Comparison of ENCODE assay signal across 8 mouse cellular contexts in genomic region chr4:117887133-117887532, GRCm38 (mm10). TPM values are rescaled to one million over a fixed set of nuclear protein-coding genes. Genes with fewer than 3 reads are reported as not detected.
A peak's percentile ranks its signal among the peaks of the same experiment; 100 is the strongest.
DNase-seq lines count a peak whose midpoint lies in the region; ATAC-seq and TF ChIP-seq lines count a peak whose summit lies in the region.

Atp6v0b (minus strand) TSS chr4:117887333.

- H3K4me2 ChIP-seq in embryonic facial prominence, embryonic 13.5 days, result peak within 1 kb of the TSS; percentile 92
- peak within 1 kb of the TSS; percentile 90 for H3K4me2 ChIP-seq in limb, embryonic 12.5 days
- peak within 1 kb of the TSS; percentile 82 for H3K4me2 ChIP-seq in midbrain, embryonic 15.5 days

- ATAC-seq in embryonic facial prominence, embryonic 13.5 days (ENCODE audit: insufficient number of reproducible peaks, insufficient read depth, low FRiP score, low TSS enrichment, low read depth), result peak; percentile 83
- ATAC-seq in limb, embryonic 12.5 days (ENCODE audit: insufficient number of reproducible peaks, insufficient read depth, low FRiP score, low TSS enrichment, low read depth), result peak; percentile 82
- ATAC-seq in midbrain, embryonic 15.5 days (replicated peaks), result peak; percentile 85

- peak; percentile 68 for TF ChIP-seq POLR2A in kidney, adult 2 months (IDR thresholded peaks at IDR 0.05; ENCODE audit: low read depth, low read length)
- TF ChIP-seq POLR2A in spleen, adult 2 months (IDR thresholded peaks at IDR 0.05; ENCODE audit: low read depth, low read length), result peak; percentile 63

- peaks cover 27% of the 10 kb centered on the region for H3K36me3 ChIP-seq in embryonic facial prominence, embryonic 13.5 days
- no peaks in the 10 kb centered on the region; the same call in 1 of the 2 replicates for H3K36me3 ChIP-seq in kidney, adult 2 months (ENCODE audit: control insufficient read depth, insufficient read depth, low read length)
- H3K36me3 ChIP-seq in limb, embryonic 12.5 days, result peaks cover 32% of the 10 kb centered on the region
- peaks cover 8% of the 10 kb centered on the region; the same call in 1 of the 2 replicates for H3K36me3 ChIP-seq in midbrain, embryonic 15.5 days (replicated peaks)
- peaks cover 15% of the 10 kb centered on the region; the same call in 1 of the 2 replicates for H3K36me3 ChIP-seq in spleen, adult 2 months (ENCODE audit: control insufficient read depth, insufficient read depth, low read length)

- no peaks in the 10 kb centered on the region for H3K27me3 ChIP-seq in embryonic facial prominence, embryonic 13.5 days
- no peaks in the 10 kb centered on the region for H3K27me3 ChIP-seq in kidney, adult 2 months (replicated peaks; ENCODE audit: control insufficient read depth, insufficient read depth, low read length)
- H3K27me3 ChIP-seq in limb, embryonic 12.5 days, result no peaks in the 10 kb centered on the region
- no peaks in the 10 kb centered on the region for H3K27me3 ChIP-seq in midbrain, embryonic 15.5 days (replicated peaks)
- peaks cover 4% of the 10 kb centered on the region; the same call in 1 of the 2 replicates for H3K27me3 ChIP-seq in spleen, adult 2 months (ENCODE audit: control insufficient read depth, insufficient read depth, low read length)

- no peak within 1 kb of the TSS for H3K27ac ChIP-seq in embryonic facial prominence, embryonic 13.5 days
- peak within 1 kb of the TSS; percentile 73 for H3K27ac ChIP-seq in kidney, adult 2 months (ENCODE audit: insufficient read depth, low read depth, low read length)
- 0 out of 2 replicates have a peak within 1 kb of the TSS, but pooled peaks have one; percentile 53 for H3K27ac ChIP-seq in limb, embryonic 12.5 days
- H3K27ac ChIP-seq in midbrain, embryonic 15.5 days, result peak within 1 kb of the TSS; percentile 67
- peak within 1 kb of the TSS; percentile 67 for H3K27ac ChIP-seq in spleen, adult 2 months (ENCODE audit: insufficient read depth, low read length)

- no peaks in the 10 kb centered on the region for H3K9me3 ChIP-seq in embryonic facial prominence, embryonic 13.5 days
- no peaks in the 10 kb centered on the region for H3K9me3 ChIP-seq in limb, embryonic 12.5 days
- no peaks in the 10 kb centered on the region for H3K9me3 ChIP-seq in midbrain, embryonic 15.5 days

- under 1% methylated on average over 37 of the region's 37 CpGs for WGBS in embryonic facial prominence, embryonic 13.5 days
- under 1% methylated on average over 37 of the region's 37 CpGs for whole genome bisulfite sequencing in kidney, adult 2 months
- 0% methylated on average over 37 of the region's 37 CpGs for WGBS in limb, embryonic 12.5 days
- 2% methylated on average over 37 of the region's 37 CpGs for WGBS in midbrain, embryonic 15.5 days
- WGBS in spleen, adult 2 months, result 1% methylated on average over 37 of the region's 37 CpGs

- peak; percentile 86 for DNase-seq in 3134 (ENCODE audit: extremely low read depth, insufficient read length, low spot score)
- DNase-seq in adrenal gland, postnatal 36 days, result peak; percentile 96 to 97
- DNase-seq in heart, adult 18-20 months, result peak; percentile 95
- DNase-seq in kidney, adult 2 months, result peak; percentile 97
- DNase-seq in spleen, adult 2 months (ENCODE audit: low read depth in 1 of 2, low spot score in 2 of 2), result peak; percentile 75 to 96

- H3K4me3 ChIP-seq in embryonic facial prominence, embryonic 13.5 days, result peak within 1 kb of the TSS; percentile 75
- peak within 1 kb of the TSS; percentile 84 for H3K4me3 ChIP-seq in kidney, adult 2 months (ENCODE audit: insufficient read depth, low read depth, low read length)
- peak within 1 kb of the TSS; percentile 90 for H3K4me3 ChIP-seq in limb, embryonic 12.5 days (replicated peaks)
- peak within 1 kb of the TSS; percentile 69 for H3K4me3 ChIP-seq in midbrain, embryonic 15.5 days
- peak within 1 kb of the TSS; percentile 95 for H3K4me3 ChIP-seq in spleen, adult 2 months (ENCODE audit: extremely low read depth, insufficient read depth, insufficient read length)

- no peak for TF ChIP-seq CTCF in kidney, adult 2 months (conservative IDR thresholded peaks at IDR 0.05; ENCODE audit: insufficient read depth, insufficient read length, low read depth, low read length)
- no peak for TF ChIP-seq CTCF in spleen, adult 2 months (IDR thresholded peaks at IDR 0.05; ENCODE audit: extremely low read depth, insufficient read depth, insufficient read length, insufficient replicate concordance)

- H3K9ac ChIP-seq in embryonic facial prominence, embryonic 13.5 days, result peak within 1 kb of the TSS; percentile 82
- H3K9ac ChIP-seq in limb, embryonic 12.5 days (replicated peaks), result peak within 1 kb of the TSS; percentile 76
- H3K9ac ChIP-seq in midbrain, embryonic 15.5 days, result peak within 1 kb of the TSS; percentile 84

- H3K4me1 ChIP-seq in embryonic facial prominence, embryonic 13.5 days, result peaks cover 36% of the 10 kb centered on the region
- peaks cover 6% of the 10 kb centered on the region; the same call in 1 of the 2 replicates for H3K4me1 ChIP-seq in kidney, adult 2 months (ENCODE audit: control insufficient read depth, insufficient read depth, low read length)
- peaks cover 37% of the 10 kb centered on the region for H3K4me1 ChIP-seq in limb, embryonic 12.5 days (replicated peaks)
- peaks cover 55% of the 10 kb centered on the region for H3K4me1 ChIP-seq in midbrain, embryonic 15.5 days
- H3K4me1 ChIP-seq in spleen, adult 2 months (ENCODE audit: control insufficient read depth, insufficient read depth, insufficient read length), result peaks cover 15% of the 10 kb centered on the region; the same call in 1 of the 2 replicates

RNA-seq across cellular contexts. Expression of gene Atp6v0b, which starts in this region (rescaled TPM):
- total RNA-seq in adrenal gland, postnatal 36 days (2021), result 100 to 1,000 TPM; 215 to 216 TPM
- polyA plus RNA-seq in embryonic facial prominence, embryonic 13.5 days (2015; fragmentation: Nextera tagmentation; extraction: Ambion mirVana), result 183 and 186 TPM in 2 replicates
- 100 to 1,000 TPM in 1 of 2 experiments, 10 to 100 TPM in 1; 96.3 to 121 TPM for total RNA-seq in heart, adult 18-20 months (2021)
- 768 and 777 TPM in 2 replicates for polyA plus RNA-seq in kidney, adult 2 months (2012; rRNA removed)
- 160 and 175 TPM in 2 replicates for polyA plus RNA-seq in limb, embryonic 12.5 days (2016; fragmentation: Nextera tagmentation; extraction: Ambion mirVana)
- 617 and 618 TPM in 2 replicates for polyA plus RNA-seq in midbrain, embryonic 15.5 days (2015; fragmentation: Nextera tagmentation; extraction: Ambion mirVana)
- 382 and 485 TPM in 2 replicates for polyA plus RNA-seq in spleen, adult 2 months (2012; rRNA removed)
